Mouse (Mus musculus) liver, postnatal 0 days (tissue): Measurements from ENCODE around the gene Slco4a1.

Experiments used
- CTCF ChIP-seq: sonication (generic); IDR thresholded peaks from 2 replicates; pipeline ENCODE4 v1.5.1; 2016; ENCODE audit warnings: antibody characterized with exemption, low read depth
- EP300 ChIP-seq: IDR thresholded peaks from 2 replicates; pipeline ENCODE4 v1.6.1; 2016; ENCODE audit warnings: antibody characterized with exemption, low read depth, mild to moderate bottlenecking

GRCm38 (mm10) chr2:180474864-180475263 is 18.8 kb downstream of the Slco4a1 start:
- TF ChIP-seq CTCF (no peak), EP300 (no peak)
